Mouse (Mus musculus) lung, embryonic 14.5 days (tissue): ENCODE measurements around the gene Dph5. TPM values are rescaled to one million over a fixed set of nuclear protein-coding genes. Genes with fewer than 3 reads are reported as not detected.
A peak's percentile ranks its signal among the peaks of the same experiment; 100 is the strongest.

Experiments
- ATAC-seq: fragments of 200-750 bp; cut with Nextera tagmentation; 2 replicates; pipeline ENCODE4 v1.8.0; 2017; ENCODE audit warnings: mild to moderate bottlenecking, moderate TSS enrichment, moderate library complexity; ENCODE audit not compliant: insufficient read depth
- DNase-seq: peaks from one replicate; pipeline ENCODE4 v3.0.0-alpha.2; 2015
- H3K27ac ChIP-seq: fragments of 300-500 bp; sonication (generic); 2 replicates; pipeline ENCODE4 v1.5.1; 2014; ENCODE audit warnings: low read depth, mild to moderate bottlenecking, moderate library complexity
- H3K27me3 ChIP-seq: fragments of 300-500 bp; sonication (generic); 2 replicates; pipeline ENCODE4 v1.6.1; 2014; ENCODE audit warnings: low read length, control low read depth; ENCODE audit not compliant: insufficient read depth
- H3K36me3 ChIP-seq: fragments of 300-500 bp; sonication (generic); 2 replicates; pipeline ENCODE4 v1.6.1; 2014; ENCODE audit warnings: control low read depth; ENCODE audit not compliant: insufficient read depth
- H3K4me1 ChIP-seq: fragments of 300-500 bp; sonication (generic); 2 replicates; pipeline ENCODE4 v1.6.1; 2014; ENCODE audit warnings: antibody characterized with exemption, control low read depth; ENCODE audit not compliant: insufficient read depth
- H3K4me2 ChIP-seq: fragments of 300-500 bp; sonication (generic); 2 replicates; pipeline ENCODE4 v1.6.1; 2014; ENCODE audit warnings: mild to moderate bottlenecking
- H3K4me3 ChIP-seq: fragments of 300-500 bp; sonication (generic); 2 replicates; pipeline ENCODE4 v1.5.1; 2014; ENCODE audit warnings: low read depth, low read length
- H3K9ac ChIP-seq: fragments of 300-500 bp; sonication (generic); 2 replicates; pipeline ENCODE4 v1.6.1; 2014
- H3K9me3 ChIP-seq: fragments of 300-500 bp; sonication (generic); 2 replicates; pipeline ENCODE4 v1.6.1; 2016; ENCODE audit warnings: low read depth, low read length, control low read depth
- CTCF ChIP-seq: IDR thresholded peaks from 2 replicates; pipeline ENCODE4 v1.5.1; 2016; ENCODE audit warnings: antibody characterized with exemption, low read depth
- WGBS: fragments of 180-500 bp; shearing (Covaris S2); extraction: QIAGEN DNeasy Blood & Tissue Kit; methylation state at CpG from one replicate; pipeline ENCODE4 v1.1.7; 2014; 5-methylcytosine and 5-hydroxymethylcytosine counted together
- polyA plus RNA-seq: library from polyadenylated mRNA; unstranded; fragments of >200 nt; fragmentation: Nextera tagmentation; extraction: Ambion mirVana; gene quantifications from 2 replicates; pipeline ENCODE4 v1.2.1, GENCODE M21; 2014

The Dph5 gene
- polyA plus RNA-seq, result 26.1 and 28.0 TPM in 2 replicates

- no peak for TF ChIP-seq CTCF
- peak; percentile 96 for DNase-seq
- no peaks in the 10 kb centered on the region for H3K4me1 ChIP-seq
- peak within 1 kb of the TSS; percentile 74 for H3K4me3 ChIP-seq
- H3K27ac ChIP-seq, result peak within 1 kb of the TSS; percentile 80
- ATAC-seq, result peak; percentile 96
- no peaks in the 10 kb centered on the region for H3K36me3 ChIP-seq
- no peaks in the 10 kb centered on the region for H3K9me3 ChIP-seq
- 1% methylated on average over 40 of the region's 40 CpGs for WGBS
- H3K9ac ChIP-seq, result peak within 1 kb of the TSS; percentile 76
- peak within 1 kb of the TSS; percentile 76 for H3K4me2 ChIP-seq
- H3K27me3 ChIP-seq, result no peaks in the 10 kb centered on the region
Measured at GRCm38 (mm10) chr3:115887427-115888309, at the start of gene Dph5. TSS of gene Dph5 (plus strand) at chr3:115887837.

DNA sequence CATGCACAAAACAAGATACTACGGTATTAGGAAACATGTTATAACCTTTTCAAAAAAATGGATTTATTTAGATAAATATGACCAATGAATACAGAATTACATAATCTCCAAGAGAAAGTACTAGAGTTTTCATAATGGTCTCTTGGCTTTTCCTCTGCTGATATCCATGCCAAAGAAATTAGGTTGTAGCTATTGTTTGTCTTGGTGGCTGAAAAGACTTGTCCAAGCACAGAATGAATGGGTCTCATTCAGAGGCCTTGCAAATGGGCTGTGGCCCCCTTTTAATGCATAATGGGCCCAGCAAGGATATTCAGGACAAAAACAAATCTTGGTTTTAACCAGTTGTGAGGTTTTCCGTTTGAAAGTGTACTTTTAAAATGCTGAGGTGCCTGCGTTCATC lies 43.1 kb upstream of the Dph5 start:
- 78% methylated on average over 3 of the region's 3 CpGs for WGBS

GRCm38 (mm10) chr3:115845032-115845618 lies 42.5 kb upstream of the Dph5 start:
- ATAC-seq, result no peak
- DNase-seq, result no peak
- H3K9ac ChIP-seq, result no peak overlapping the region
- TF ChIP-seq CTCF, result no peak
- no peak overlapping the region for H3K4me2 ChIP-seq
- no peak overlapping the region for H3K27ac ChIP-seq
- no peaks in the 10 kb centered on the region for H3K4me1 ChIP-seq
- H3K27me3 ChIP-seq, result no peaks in the 10 kb centered on the region
- H3K36me3 ChIP-seq, result no peaks in the 10 kb centered on the region
- H3K9me3 ChIP-seq, result no peaks in the 10 kb centered on the region
- 76% methylated on average over 5 of the region's 5 CpGs for WGBS
- no peak overlapping the region for H3K4me3 ChIP-seq

More for the DNA sequence above, 43.1 kb upstream of the Dph5 start:
- DNase-seq (no peak), ATAC-seq (no peak)
- no peak overlapping the region for H3K4me3 ChIP-seq
- no peaks in the 10 kb centered on the region for H3K4me1 ChIP-seq
- no peaks in the 10 kb centered on the region for H3K36me3 ChIP-seq
- H3K4me2 ChIP-seq, result no peak overlapping the region
- TF ChIP-seq CTCF, result no peak
- H3K27me3 ChIP-seq, result no peaks in the 10 kb centered on the region
- no peak overlapping the region for H3K27ac ChIP-seq
- H3K9me3 ChIP-seq, result no peaks in the 10 kb centered on the region
- H3K9ac ChIP-seq, result no peak overlapping the region

GRCm38 (mm10) chr3:115845724-115846123 lies 41.9 kb upstream of the Dph5 start:
- Histone ChIP-seq H3K9me3 (no peaks in the 10 kb centered on the region), H3K9ac (no peak overlapping the region), H3K27ac (no peak overlapping the region), H3K4me3 (no peak overlapping the region), H3K27me3 (no peaks in the 10 kb centered on the region), H3K36me3 (no peaks in the 10 kb centered on the region), H3K4me1 (no peaks in the 10 kb centered on the region), H3K4me2 (no peak overlapping the region)
- WGBS, result 84% methylated on average over 1 of the region's 1 CpGs
- DNase-seq (no peak), ATAC-seq (no peak)
- TF ChIP-seq CTCF, result no peak

DNA sequence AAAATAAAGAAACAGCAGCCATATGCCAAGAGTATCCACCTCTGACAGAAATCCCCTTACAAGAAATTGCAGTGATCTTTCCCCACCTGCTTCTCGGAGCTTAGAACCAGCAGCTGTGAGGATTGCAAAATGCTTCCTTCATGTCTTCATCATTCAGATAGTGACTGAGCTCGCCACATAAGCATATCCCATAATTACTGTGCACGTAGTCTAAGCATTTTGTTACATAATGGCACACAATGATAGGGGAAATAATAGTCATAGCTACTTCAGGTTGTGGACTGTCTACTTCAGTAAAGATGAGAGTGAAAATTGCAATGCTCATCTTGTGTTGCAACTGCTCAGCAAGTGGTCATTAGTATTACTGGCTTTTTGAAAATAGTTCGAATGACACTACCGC lies 41.5 kb upstream of the Dph5 start:
- Histone ChIP-seq H3K36me3 (no peaks in the 10 kb centered on the region), H3K4me2 (no peak overlapping the region), H3K9ac (no peak overlapping the region), H3K27ac (no peak overlapping the region), H3K4me1 (no peaks in the 10 kb centered on the region), H3K4me3 (no peak overlapping the region), H3K27me3 (no peaks in the 10 kb centered on the region), H3K9me3 (no peaks in the 10 kb centered on the region)
- no peak for TF ChIP-seq CTCF
- DNase-seq (no peak), ATAC-seq (no peak)
- WGBS, result 80% methylated on average over 5 of the region's 5 CpGs

DNA sequence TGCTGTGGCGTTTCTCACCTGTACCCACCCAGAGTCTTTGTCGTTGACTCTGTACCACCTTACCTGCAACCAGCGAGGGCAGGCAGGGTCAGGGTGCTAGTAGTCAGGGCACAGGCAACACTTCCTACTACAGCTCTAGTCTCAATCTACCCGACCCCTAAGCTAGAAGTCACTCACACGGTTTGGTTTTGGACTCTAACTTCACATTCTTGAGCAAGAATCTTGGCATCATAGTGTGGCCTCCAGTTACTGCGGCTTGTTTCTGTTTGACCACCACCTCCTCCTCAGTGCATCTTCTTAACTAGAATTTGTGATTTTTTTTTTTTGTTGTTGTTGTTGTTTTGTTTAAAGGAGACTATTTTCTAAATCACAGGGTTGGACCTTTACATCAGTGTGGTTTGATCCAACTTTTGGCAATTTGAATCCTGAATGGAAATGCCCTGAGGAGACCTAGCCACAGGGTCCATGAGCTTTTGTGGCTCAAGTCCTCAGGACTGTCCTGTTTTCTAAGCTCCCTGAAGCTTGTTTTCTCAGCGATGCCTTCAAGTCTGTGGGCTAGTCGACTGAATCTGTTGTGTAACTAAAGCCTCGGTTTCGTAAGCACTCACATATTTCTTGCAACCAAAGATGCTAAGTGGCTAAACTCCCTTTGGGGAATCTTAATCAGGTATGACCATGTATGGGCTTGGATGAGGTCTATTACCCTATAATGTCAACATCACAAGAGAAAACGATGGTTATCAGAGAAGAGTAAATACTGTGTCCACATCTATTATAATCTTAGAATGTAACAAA lies 38.8 kb upstream of the Dph5 start:
- Histone ChIP-seq H3K36me3 (no peaks in the 10 kb centered on the region), H3K9me3 (no peaks in the 10 kb centered on the region), H3K27me3 (no peaks in the 10 kb centered on the region), H3K4me2 (no peak overlapping the region), H3K4me1 (no peaks in the 10 kb centered on the region), H3K9ac (no peak overlapping the region), H3K27ac (no peak overlapping the region), H3K4me3 (no peak overlapping the region)
- no peak for DNase-seq
- WGBS, result 76% methylated on average over 11 of the region's 11 CpGs
- no peak for TF ChIP-seq CTCF
- ATAC-seq, result no peak

DNA sequence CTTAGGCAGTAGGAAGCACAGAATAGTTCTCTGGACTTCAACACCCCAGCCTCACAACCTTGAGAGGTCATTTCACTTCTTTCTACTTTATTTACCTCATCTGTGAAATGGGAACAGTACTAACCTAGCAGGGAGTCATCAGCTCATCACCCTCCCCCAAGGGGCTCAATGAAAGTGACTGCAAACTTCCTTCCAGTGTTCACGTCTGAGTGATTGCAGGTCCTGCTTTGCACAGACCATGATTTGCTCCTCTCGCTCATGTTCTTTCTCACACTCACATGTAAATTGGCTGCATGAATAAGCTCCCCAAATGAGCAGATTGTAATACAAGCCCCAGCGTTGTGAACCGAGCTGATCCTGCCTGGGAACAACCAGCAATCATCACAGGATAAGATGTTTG lies 36.7 kb upstream of the Dph5 start:
- WGBS, result 66% methylated on average over 4 of the region's 4 CpGs
- TF ChIP-seq CTCF, result no peak
- Histone ChIP-seq H3K27ac (no peak overlapping the region), H3K36me3 (no peaks in the 10 kb centered on the region), H3K4me3 (no peak overlapping the region), H3K4me2 (no peak overlapping the region), H3K9ac (no peak overlapping the region), H3K4me1 (no peaks in the 10 kb centered on the region), H3K27me3 (no peaks in the 10 kb centered on the region), H3K9me3 (no peaks in the 10 kb centered on the region)
- DNase-seq (no peak), ATAC-seq (no peak)
